Mouse (Mus musculus) CH12.LX (cell line): ENCODE measurements around the gene 4921501E09Rik. TPM values are rescaled to one million over a fixed set of nuclear protein-coding genes. Genes with fewer than 3 reads are reported as not detected.

Source experiments
- DNase-seq: peaks from one replicate; pipeline ENCODE4 v3.0.0-alpha.2; 2013; ENCODE audit errors: extremely low read depth
- H3K27ac ChIP-seq: 2 replicates; pipeline ENCODE4 v1.5.1; 2012; ENCODE audit warnings: low read depth, mild to moderate bottlenecking, control low read depth, moderate library complexity; ENCODE audit not compliant: insufficient read depth
- H3K27me3 ChIP-seq: replicated peaks from 2 replicates; pipeline ENCODE3; 2012; ENCODE audit warnings: inconsistent platforms
- H3K36me3 ChIP-seq, 2 experiments: replicated peaks in 1 of 2; 2 replicates each; pipeline versions ENCODE3 to v1.6.1; 2012; ENCODE audit warnings: inconsistent platforms in 1 of 2, low read length in 1 of 2, mild to moderate bottlenecking in 1 of 2, mixed read lengths in 1 of 2, moderate library complexity in 1 of 2; ENCODE audit not compliant: control insufficient read depth in 1 of 2, insufficient read depth in 1 of 2
- H3K4me1 ChIP-seq, 2 experiments: 2 replicates each; pipeline ENCODE4 v1.6.1; 2012; ENCODE audit warnings: inconsistent platforms in 1 of 2, moderate library complexity in 1 of 2; ENCODE audit not compliant: insufficient read depth in 2 of 2, control insufficient read depth in 1 of 2
- H3K4me2 ChIP-seq: 2 replicates; pipeline ENCODE4 v1.6.1; 2012; ENCODE audit warnings: low read depth, mild to moderate bottlenecking, control low read depth; ENCODE audit not compliant: poor library complexity, insufficient read depth, severe bottlenecking
- H3K4me3 ChIP-seq, 3 experiments: fragments of 150-350 bp in 1 of 3; sonication (generic) in 1 of 3; replicated peaks in 1 of 3; 2 replicates each; pipeline versions ENCODE3 to v1.5.1; 2011 to 2012; ENCODE audit warnings: low read depth in 2 of 3, low read length in 2 of 3, mild to moderate bottlenecking in 2 of 3, moderate library complexity in 2 of 3, control low read depth in 1 of 3, improper control_type of control experiment in 1 of 3, inconsistent platforms in 1 of 3, mixed read lengths in 1 of 3; ENCODE audit not compliant: poor library complexity in 1 of 3
- H3K79me2 ChIP-seq: replicated peaks from 2 replicates; pipeline ENCODE4 v1.6.1; 2012; ENCODE audit warnings: mild to moderate bottlenecking, moderate library complexity; ENCODE audit not compliant: control insufficient read depth, poor library complexity, insufficient read depth, severe bottlenecking; ENCODE audit errors: extremely low read depth
- H3K9ac ChIP-seq: 2 replicates; pipeline ENCODE4 v1.6.1; 2012; ENCODE audit warnings: low read depth, mild to moderate bottlenecking, control low read depth, moderate library complexity; ENCODE audit not compliant: insufficient read depth
- H3K9me3 ChIP-seq: replicated peaks from 2 replicates; pipeline ENCODE3; 2012; ENCODE audit warnings: low read length, inconsistent platforms, mixed read lengths
- CHD2 ChIP-seq: IDR thresholded peaks from 2 replicates; pipeline ENCODE4 v1.6.1; 2011; ENCODE audit warnings: low read length, improper control_type of control experiment
- CTCF ChIP-seq, 2 experiments: IDR thresholded peaks in 1 of 2; conservative IDR thresholded peaks in 1 of 2; 2 replicates each; pipeline ENCODE4 v1.5.1; 2011 to 2012; ENCODE audit warnings: low read depth in 2 of 2, low read length in 2 of 2, improper control_type of control experiment in 1 of 2, inconsistent platforms in 1 of 2, mild to moderate bottlenecking in 1 of 2, moderate library complexity in 1 of 2
- ELF1 ChIP-seq: IDR thresholded peaks from 2 replicates; pipeline ENCODE4 v1.6.1; 2014; ENCODE audit warnings: low read depth, mild to moderate bottlenecking, inconsistent platforms, low read length, improper control_type of control experiment
- ETS1 ChIP-seq: conservative IDR thresholded peaks from 2 replicates; pipeline ENCODE4 v1.6.1; 2012; ENCODE audit warnings: low read depth, mild to moderate bottlenecking, inconsistent platforms, low read length, improper control_type of control experiment, moderate library complexity
- HCFC1 ChIP-seq: IDR thresholded peaks from 2 replicates; pipeline ENCODE4 v1.6.1; 2012; ENCODE audit warnings: low read depth, mild to moderate bottlenecking, inconsistent platforms, low read length, improper control_type of control experiment
- KAT2A ChIP-seq: IDR thresholded peaks from 2 replicates; pipeline ENCODE4 v1.6.1; 2012; ENCODE audit warnings: low read length, improper control_type of control experiment, inconsistent platforms; ENCODE audit not compliant: insufficient replicate concordance
- MAX ChIP-seq: IDR thresholded peaks from 2 replicates; pipeline ENCODE4 v1.6.1; 2011; ENCODE audit warnings: low read length, improper control_type of control experiment
- MAZ ChIP-seq: IDR thresholded peaks from 2 replicates; pipeline ENCODE4 v1.6.1; 2012; ENCODE audit warnings: low read depth, mild to moderate bottlenecking, inconsistent platforms, low read length, improper control_type of control experiment, moderate library complexity
- MEF2A ChIP-seq: IDR thresholded peaks from 2 replicates; pipeline ENCODE4 v1.6.1; 2014; ENCODE audit warnings: low read depth, mild to moderate bottlenecking, inconsistent platforms, low read length, improper control_type of control experiment, borderline replicate concordance
- MXI1 ChIP-seq: IDR thresholded peaks from 2 replicates; pipeline ENCODE4 v1.6.1; 2011; ENCODE audit warnings: mild to moderate bottlenecking, low read depth, low read length, improper control_type of control experiment
- NRF1 ChIP-seq: IDR thresholded peaks from 2 replicates; pipeline ENCODE4 v1.6.1; 2014; ENCODE audit warnings: low read depth, mild to moderate bottlenecking, inconsistent platforms, low read length, improper control_type of control experiment, moderate library complexity
- PAX5 ChIP-seq: IDR thresholded peaks from 2 replicates; pipeline ENCODE4 v1.6.1; 2012; ENCODE audit warnings: low read length, inconsistent platforms, mixed read lengths
- POLR2A ChIP-seq: IDR thresholded peaks from 2 replicates; pipeline ENCODE4 v1.6.1; 2011; ENCODE audit warnings: low read depth, mild to moderate bottlenecking, improper control_type of control experiment, low read length
- RCOR1 ChIP-seq: conservative IDR thresholded peaks from 2 replicates; pipeline ENCODE4 v1.6.1; 2012; ENCODE audit warnings: low read depth, mild to moderate bottlenecking, inconsistent platforms, low read length, improper control_type of control experiment
- SIN3A ChIP-seq: IDR thresholded peaks from 2 replicates; pipeline ENCODE4 v1.6.1; 2012; ENCODE audit warnings: low read length, improper control_type of control experiment, inconsistent platforms
- SMC3 ChIP-seq: IDR thresholded peaks from 2 replicates; pipeline ENCODE4 v1.6.1; 2011; ENCODE audit warnings: low read depth, low read length, improper control_type of control experiment
- TBP ChIP-seq: conservative IDR thresholded peaks from 2 replicates; pipeline ENCODE4 v1.6.1; 2011; ENCODE audit warnings: low read depth, low read length, improper control_type of control experiment
- TCF12 ChIP-seq: IDR thresholded peaks from 2 replicates; pipeline ENCODE4 v1.6.1; 2014; ENCODE audit warnings: low read depth, mild to moderate bottlenecking, inconsistent platforms, low read length, improper control_type of control experiment
- UBTF ChIP-seq: IDR thresholded peaks from 2 replicates; pipeline ENCODE4 v1.6.1; 2012; ENCODE audit warnings: low read depth, mild to moderate bottlenecking, inconsistent platforms, low read length, improper control_type of control experiment, moderate library complexity
- USF1 ChIP-seq: IDR thresholded peaks from 2 replicates; pipeline ENCODE4 v1.6.1; 2014; ENCODE audit warnings: low read depth, mild to moderate bottlenecking, inconsistent platforms, low read length, improper control_type of control experiment
- ZC3H11A ChIP-seq: IDR thresholded peaks from 2 replicates; pipeline ENCODE4 v1.6.1; 2012; ENCODE audit warnings: low read depth, mild to moderate bottlenecking, inconsistent platforms, low read length, improper control_type of control experiment
- dilution Hi-C: fragments of 300-500 bp; cut with MboI; formaldehyde crosslinking; loops from 2 replicates; pipeline ENCODE4 v1.14.3; 2020; ENCODE audit warnings: low sequenced_read_pairs; ENCODE audit not compliant: extremely low pct_unique_long_range_greater_than_20kb, extremely low pct_ligation_motif_present
- in situ Hi-C: fragments of 300-500 bp; cut with MboI; formaldehyde crosslinking; loops from 3 replicates; pipeline ENCODE4 v1.14.3; 2019; ENCODE audit warnings: low sequenced_read_pairs, low pct_ligation_motif_present, low pct_unique_long_range_greater_than_20kb, mixed read lengths
- polyA plus RNA-seq: library from polyadenylated mRNA; unstranded; fragments of >175 nt; gene quantifications from 2 replicates; pipeline ENCODE4 v1.2.1, GENCODE M21; 2012; ENCODE audit warnings: low read depth; ENCODE audit not compliant: insufficient read length
- total RNA-seq, 2 experiments: library from RNA; depleted of rRNA; stranded (reverse); fragments of 300-350 nt in 1 of 2; fragments of >200 nt in 1 of 2; gene quantifications; 2 replicates each; pipeline ENCODE4 v1.2.3; 2012 to 2014

Gene 4921501E09Rik
- total and polyA plus RNA-seq, 3 experiments: not detected

DNA sequence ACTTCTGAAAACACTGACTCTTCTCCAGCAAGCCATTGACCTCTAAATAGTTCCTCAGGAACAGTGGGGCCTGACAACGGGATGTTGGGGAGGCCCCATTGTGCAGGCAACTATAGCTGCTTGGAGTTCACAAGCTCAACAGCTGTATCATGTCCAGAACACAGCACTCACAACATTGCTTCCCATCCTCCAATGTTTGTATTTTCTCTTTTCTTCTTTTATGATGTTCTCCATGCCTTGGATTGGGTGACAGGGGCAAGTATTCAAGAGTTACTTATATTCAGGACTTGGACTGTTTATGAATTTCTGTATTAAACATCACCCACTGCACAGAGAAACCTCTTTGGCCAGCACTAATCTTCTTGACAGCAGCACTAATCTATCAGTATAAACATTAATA is 23.8 kb upstream of the 4921501E09Rik start:
- dilution Hi-C loops: no loop called here
- H3K4me3 ChIP-seq: no peak overlapping the region
- peaks cover 6% of the 10 kb centered on the region; the same call in 1 of the 2 replicates for H3K79me2 ChIP-seq
- no peaks in the 10 kb centered on the region for H3K36me3 ChIP-seq
- DNase-seq: no peak
- TF ChIP-seq MAZ (no peak), TBP (no peak), UBTF (no peak), ELF1 (no peak), ZC3H11A (no peak), MEF2A (no peak), ETS1 (no peak), CTCF (conservative IDR thresholded peaks at IDR 0.05 in 1 of 2, IDR thresholded peaks at IDR 0.05 in 1 of 2; ENCODE audit: low read depth in 2 of 2, low read length in 2 of 2) (no peak), SMC3 (no peak)
- peaks cover 7 to 25% of the 10 kb centered on the region in 2 experiments; a peak in 3 of 4 replicates for H3K4me1 ChIP-seq
- no peaks in the 10 kb centered on the region for H3K9me3 ChIP-seq
- no peak overlapping the region; the same call in 1 of the 2 replicates for H3K27ac ChIP-seq
- in situ Hi-C loops: no loop called here
- H3K27me3 ChIP-seq: no peaks in the 10 kb centered on the region
- H3K4me2 ChIP-seq: peak overlapping the region; percentile 39; the same call in 1 of the 2 replicates
- 0 out of 2 replicates have a peak overlapping the region, but pooled peaks have one; percentile 3 for H3K9ac ChIP-seq

DNA sequence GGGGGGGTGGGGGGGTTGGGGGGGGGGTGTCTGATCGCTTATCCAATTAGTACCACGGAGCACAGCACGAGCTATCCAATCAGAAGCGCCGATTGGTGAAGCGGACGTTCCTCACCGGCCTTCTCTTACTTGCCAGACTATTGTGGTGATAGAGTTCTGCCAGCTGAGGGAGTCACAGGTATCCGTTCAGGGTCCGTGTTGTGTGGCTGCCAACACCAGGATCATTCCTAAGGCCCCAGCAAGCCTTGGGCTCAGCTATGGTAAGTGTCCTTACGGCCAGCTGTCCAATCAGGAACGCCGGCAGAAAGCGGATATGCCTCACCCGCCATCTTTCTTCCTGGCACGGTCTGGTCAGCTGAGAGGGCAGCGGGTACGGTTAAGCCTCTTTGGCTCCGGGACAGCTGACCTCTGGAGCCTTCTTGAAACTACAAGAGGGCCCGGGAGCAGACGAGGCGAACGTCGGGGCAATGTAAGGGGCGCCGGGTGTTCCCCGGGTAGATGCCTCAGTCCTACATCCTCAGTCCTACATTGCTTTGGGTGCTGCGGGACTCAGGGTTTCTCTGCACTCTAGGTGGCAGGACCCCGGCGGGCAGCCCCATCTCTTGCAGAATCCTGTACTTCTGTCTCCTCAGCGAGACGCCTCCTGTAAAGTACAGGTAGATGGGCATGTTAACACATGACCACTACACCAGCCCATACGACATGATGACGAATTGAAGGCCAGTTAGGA is 21.5 kb upstream of the 4921501E09Rik start, which contains the start of gene Zfp563:
Gene Zfp563 (plus strand): TSS at position 91 of the 730 bp plus-strand sequence.
- Histone ChIP-seq H3K27ac (peak within 1 kb of the TSS; percentile 83), H3K4me3 (peak within 1 kb of the TSS; percentile 66 to 87 (median 74)), H3K36me3 (no peaks in the 10 kb centered on the region), H3K79me2 (peaks cover 6% of the 10 kb centered on the region; the same call in 1 of the 2 replicates), H3K9me3 (no peaks in the 10 kb centered on the region), H3K9ac (peak within 1 kb of the TSS; percentile 73), H3K4me2 (peak within 1 kb of the TSS; percentile 71), H3K4me1 (peaks cover 7 to 25% of the 10 kb centered on the region in 2 experiments; a peak in 3 of 4 replicates), H3K27me3 (no peaks in the 10 kb centered on the region)
- TF ChIP-seq ELF1 (peak; percentile 52), UBTF (no peak), TCF12 (peak; percentile 56; the same call in 1 of the 2 replicates), SIN3A (peak; percentile 58; the same call in 1 of the 2 replicates), KAT2A (0 out of 2 replicates have a peak, but pooled peaks have one; percentile 56), POLR2A (peak; percentile 52), MXI1 (peak; percentile 59; the same call in 1 of the 2 replicates), MAX (no peak), CTCF (conservative IDR thresholded peaks at IDR 0.05 in 1 of 2, IDR thresholded peaks at IDR 0.05 in 1 of 2; ENCODE audit: low read depth in 2 of 2, low read length in 2 of 2) (peak in 1 of 2 experiments; percentile 18; a peak in 1 of 4 replicates), NRF1 (peak; percentile 68), PAX5 (no peak), RCOR1 (no peak), CHD2 (peak; percentile 57; the same call in 1 of the 2 replicates), ZC3H11A (no peak), HCFC1 (peak; percentile 89), USF1 (peak; percentile 30)
- DNase-seq: peak; percentile 89
- dilution Hi-C loops: no loop called here
- in situ Hi-C loops: no loop called here
